Mouse (Mus musculus): ENCODE data around the gene Fam206a.

Gene Fam206a

GRCm38 (mm10) chr4:56801907-56802668 lies at the start of gene Fam206a, which contains the start of gene Elp1:
Gene Fam206a, plus strand, starts transcription at chr4:56802345.
Gene Elp1, minus strand, starts transcription at chr4:56802331.
- peak; percentile 91 to 92 for DNase-seq

GRCm38 (mm10) chr4:56756021-56756420 lies 46.1 kb upstream of the Fam206a start:
- DNase-seq, result peak; percentile 22 to 58

- peak; percentile 77 to 78 for DNase-seq
Observed at GRCm38 (mm10) chr4:56756966-56757600, 45.1 kb upstream of the Fam206a start.

GRCm38 (mm10) chr4:56757693-56758092 lies 44.5 kb upstream of the Fam206a start:
- DNase-seq, result no peak

GRCm38 (mm10) chr4:56767861-56768284 lies 34.3 kb upstream of the Fam206a start:
- peak; percentile 71 to 80 for DNase-seq

- peak; percentile 77 to 82 for DNase-seq
Observed at GRCm38 (mm10) chr4:56768913-56769312, 33.2 kb upstream of the Fam206a start.

GRCm38 (mm10) chr4:56771065-56771464 lies 31.1 kb upstream of the Fam206a start:
- DNase-seq, result no peak

- DNase-seq, result peak in 1 of 2 experiments; percentile 6
Observed at GRCm38 (mm10) chr4:56791373-56791772, 10.8 kb upstream of the Fam206a start.

- DNase-seq, result no peak
Observed at GRCm38 (mm10) chr4:56802669-56803150, 565 bp downstream of the Fam206a start.

GRCm38 (mm10) chr4:56809050-56809449 lies 6.9 kb downstream of the Fam206a start:
- no peak for DNase-seq

- no peak for DNase-seq
Observed at GRCm38 (mm10) chr4:56811642-56812041, 9.5 kb downstream of the Fam206a start.

GRCm38 (mm10) chr4:56812096-56812495 lies 10.0 kb downstream of the Fam206a start:
- DNase-seq, result no peak

GRCm38 (mm10) chr4:56815131-56815530 lies 13.0 kb downstream of the Fam206a start:
- DNase-seq, result no peak

GRCm38 (mm10) chr4:56820017-56820550 lies 17.9 kb downstream of the Fam206a start:
- DNase-seq, result no peak

GRCm38 (mm10) chr4:56824231-56824630 lies 22.1 kb downstream of the Fam206a start:
- DNase-seq, result no peak

GRCm38 (mm10) chr4:56828932-56829331 lies 26.8 kb downstream of the Fam206a start:
- DNase-seq, result no peak

- DNase-seq, result peak; percentile 11 to 18
Observed at GRCm38 (mm10) chr4:56829511-56829921, 27.4 kb downstream of the Fam206a start.

GRCm38 (mm10) chr4:56831013-56831609 lies 29.0 kb downstream of the Fam206a start:
- DNase-seq, result no peak

GRCm38 (mm10) chr4:56831998-56832397 lies 29.9 kb downstream of the Fam206a start:
- DNase-seq, result no peak

GRCm38 (mm10) chr4:56837661-56838060 lies 35.5 kb downstream of the Fam206a start:
- no peak for DNase-seq

GRCm38 (mm10) chr4:56840297-56840696 lies 38.2 kb downstream of the Fam206a start:
- no peak for DNase-seq

GRCm38 (mm10) chr4:56842501-56842900 lies 40.4 kb downstream of the Fam206a start:
- DNase-seq, result no peak

- no peak for DNase-seq
Observed at GRCm38 (mm10) chr4:56843963-56844362, 41.8 kb downstream of the Fam206a start.
